Mouse (Mus musculus) spleen, adult 2 months (tissue): ENCODE results near the gene Adamtsl2. TPM values are rescaled to one million over a fixed set of nuclear protein-coding genes. Genes with fewer than 3 reads are reported as not detected.

ENCODE experiments used
- DNase-seq, 2 experiments: peaks; one replicate each; pipeline versions ENCODE4 v3.0.0 to v3.0.0-alpha.2; 2012 to 2021; ENCODE audit warnings: low spot score in 2 of 2, low read depth in 1 of 2
- H3K27ac ChIP-seq: fragments of 200-500 bp; 2 replicates; pipeline ENCODE4 v1.5.1; 2012; ENCODE audit warnings: low read length, inconsistent platforms; ENCODE audit not compliant: insufficient read depth
- H3K27me3 ChIP-seq: fragments of 200-500 bp; 2 replicates; pipeline ENCODE4 v1.6.1; 2012; ENCODE audit warnings: mild to moderate bottlenecking, moderate library complexity, low read length, inconsistent platforms; ENCODE audit not compliant: control insufficient read depth, insufficient read depth
- H3K36me3 ChIP-seq: fragments of 200-500 bp; 2 replicates; pipeline ENCODE4 v1.6.1; 2012; ENCODE audit warnings: mild to moderate bottlenecking, low read length, inconsistent platforms; ENCODE audit not compliant: control insufficient read depth, insufficient read depth
- H3K4me1 ChIP-seq: fragments of 200-500 bp; 2 replicates; pipeline ENCODE4 v1.6.1; 2011; ENCODE audit warnings: inconsistent platforms; ENCODE audit not compliant: control insufficient read depth, insufficient read depth, insufficient read length
- H3K4me3 ChIP-seq: fragments of 200-500 bp; 2 replicates; pipeline ENCODE4 v1.5.1; 2011; ENCODE audit warnings: mild to moderate bottlenecking, inconsistent platforms; ENCODE audit not compliant: insufficient read depth, insufficient read length; ENCODE audit errors: extremely low read depth
- CTCF ChIP-seq: fragments of 200-500 bp; IDR thresholded peaks from 2 replicates; pipeline ENCODE4 v1.5.1; 2011; ENCODE audit warnings: mild to moderate bottlenecking, inconsistent platforms; ENCODE audit not compliant: insufficient read depth, insufficient read length, insufficient replicate concordance; ENCODE audit errors: extremely low read depth
- POLR2A ChIP-seq: fragments of 200-500 bp; IDR thresholded peaks from 2 replicates; pipeline ENCODE4 v1.6.1; 2011; ENCODE audit warnings: low read depth, low read length, inconsistent platforms
- WGBS: fragments of 180-500 bp; shearing (Covaris S2); methylation state at CpG from one replicate; pipeline ENCODE4 v1.1.7; 2018; 5-methylcytosine and 5-hydroxymethylcytosine counted together
- polyA plus RNA-seq: library from polyadenylated mRNA; depleted of rRNA; stranded (reverse); fragments of >200 nt; gene quantifications from 2 replicates; pipeline ENCODE4 v1.2.3, GENCODE M21; 2012

Adamtsl2 gene
- polyA plus RNA-seq, 1 experiment: 45.1 TPM

DNA sequence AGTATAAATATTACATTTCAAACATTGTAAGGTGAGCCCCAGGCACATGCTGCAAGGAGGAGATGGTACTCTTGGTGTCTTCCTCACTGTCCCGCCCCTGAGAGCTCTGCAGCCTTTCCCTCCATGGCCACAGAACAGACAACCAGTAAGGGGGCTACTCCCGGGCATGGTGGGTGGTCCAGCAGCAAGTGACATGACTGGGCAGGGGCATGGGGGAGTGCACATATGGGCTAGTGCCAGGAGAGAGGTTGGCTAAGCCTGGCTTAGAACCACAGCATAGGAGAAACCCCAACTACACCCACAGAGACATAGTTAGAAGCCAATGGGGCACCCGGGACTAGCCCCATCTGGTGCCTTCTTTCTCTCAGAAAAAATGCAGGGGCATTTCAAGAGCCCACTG is 57.2 kb downstream of the Adamtsl2 start:
- no peaks in the 10 kb centered on the region for H3K27me3 ChIP-seq

DNA sequence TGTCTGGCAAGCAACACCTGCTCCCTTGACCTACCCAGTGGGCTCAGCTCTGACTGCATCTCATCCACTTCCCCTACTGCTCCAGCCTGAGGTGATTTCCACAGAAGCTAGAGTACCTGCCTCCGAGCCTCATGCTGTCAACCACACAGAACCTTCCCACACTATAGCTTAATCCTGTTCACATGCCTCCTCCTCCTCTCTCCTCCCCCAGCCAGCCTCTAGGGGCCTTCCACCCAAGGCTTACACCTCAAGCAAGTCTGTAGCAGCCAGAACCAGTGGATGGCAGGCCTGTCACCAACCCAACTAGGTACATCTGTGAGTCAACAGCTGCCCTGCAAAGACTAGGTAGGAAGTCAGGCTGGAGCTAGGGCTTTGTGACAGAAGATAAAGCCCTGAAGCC is 57.6 kb downstream of the Adamtsl2 start:
- Histone ChIP-seq H3K27me3 (no peaks in the 10 kb centered on the region), H3K27ac (no peak overlapping the region), H3K4me3 (no peak overlapping the region), H3K36me3 (no peaks in the 10 kb centered on the region), H3K4me1 (no peaks in the 10 kb centered on the region)
- WGBS: 75% methylated on average over 1 of the region's 1 CpGs
- TF ChIP-seq CTCF (no peak), POLR2A (no peak)
- DNase-seq: no peak

More for the DNA sequence above, 57.2 kb downstream of the Adamtsl2 start:
- no peak overlapping the region for H3K4me3 ChIP-seq
- no peaks in the 10 kb centered on the region for H3K36me3 ChIP-seq
- WGBS: 71% methylated on average over 3 of the region's 3 CpGs
- DNase-seq: no peak
- H3K4me1 ChIP-seq: no peaks in the 10 kb centered on the region
- no peak overlapping the region for H3K27ac ChIP-seq
- TF ChIP-seq POLR2A (no peak), CTCF (no peak)

DNA sequence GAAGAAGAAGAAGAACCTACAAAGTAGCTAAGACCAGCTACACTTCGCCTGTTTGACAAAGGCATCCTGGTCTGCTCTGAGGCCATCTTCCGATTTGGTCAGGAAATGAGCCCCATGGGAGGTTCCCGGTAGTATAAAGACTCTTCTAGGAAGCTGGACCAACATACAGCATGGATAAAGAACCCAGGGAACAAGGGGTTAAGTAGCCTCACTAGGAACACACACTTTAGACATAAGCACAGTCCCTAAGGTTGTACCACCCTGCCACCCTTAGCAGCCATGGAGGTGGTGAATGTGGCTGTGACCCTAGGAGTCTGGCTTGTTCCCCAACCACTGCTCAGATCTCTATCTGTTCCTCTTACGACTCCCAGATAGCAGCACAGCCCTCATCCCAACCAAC is 59.2 kb downstream of the Adamtsl2 start:
- WGBS: 52% methylated on average over 4 of the region's 4 CpGs
- no peaks in the 10 kb centered on the region for H3K36me3 ChIP-seq
- TF ChIP-seq POLR2A (no peak), CTCF (no peak)
- H3K4me1 ChIP-seq: peaks cover 4% of the 10 kb centered on the region; the same call in 1 of the 2 replicates
- DNase-seq: no peak
- no peak overlapping the region for H3K4me3 ChIP-seq
- H3K27me3 ChIP-seq: peaks cover 4% of the 10 kb centered on the region; the same call in 1 of the 2 replicates
- no peak overlapping the region for H3K27ac ChIP-seq

GRCm38 (mm10) chr2:27141950-27142693 is 62.9 kb downstream of the Adamtsl2 start, which contains the start of gene Fam163b:
TSS of gene Fam163b (minus strand) at chr2:27142491.
- no peak within 1 kb of the TSS for H3K27ac ChIP-seq
- 4% methylated on average over 62 of the region's 62 CpGs for WGBS
- peaks cover 4% of the 10 kb centered on the region; the same call in 1 of the 2 replicates for H3K4me1 ChIP-seq
- DNase-seq: no peak
- TF ChIP-seq CTCF (no peak), POLR2A (no peak)
- peaks cover 4% of the 10 kb centered on the region; the same call in 1 of the 2 replicates for H3K27me3 ChIP-seq
- no peak within 1 kb of the TSS for H3K4me3 ChIP-seq
- no peaks in the 10 kb centered on the region for H3K36me3 ChIP-seq

- Histone ChIP-seq H3K4me3 (no peak overlapping the region), H3K27ac (no peak overlapping the region), H3K4me1 (peaks cover 4% of the 10 kb centered on the region; the same call in 1 of the 2 replicates), H3K36me3 (no peaks in the 10 kb centered on the region), H3K27me3 (peaks cover 4% of the 10 kb centered on the region; the same call in 1 of the 2 replicates)
- WGBS: 75% methylated on average over 2 of the region's 2 CpGs
- no peak for DNase-seq
- no peak for TF ChIP-seq CTCF
- no peak for TF ChIP-seq POLR2A
These were observed 65.8 kb downstream of the Adamtsl2 start for GRCm38 (mm10) chr2:27144957-27145356.

- peaks cover 4% of the 10 kb centered on the region; the same call in 1 of the 2 replicates for H3K27me3 ChIP-seq
- WGBS: 63% methylated on average over 6 of the region's 6 CpGs
- H3K36me3 ChIP-seq: no peaks in the 10 kb centered on the region
- TF ChIP-seq CTCF: no peak
- no peak for TF ChIP-seq POLR2A
- DNase-seq: no peak
- H3K27ac ChIP-seq: no peak overlapping the region
- H3K4me1 ChIP-seq: peaks cover 4% of the 10 kb centered on the region; the same call in 1 of the 2 replicates
- H3K4me3 ChIP-seq: no peak overlapping the region
These were observed 67.7 kb downstream of the Adamtsl2 start for GRCm38 (mm10) chr2:27146840-27147239.

DNA sequence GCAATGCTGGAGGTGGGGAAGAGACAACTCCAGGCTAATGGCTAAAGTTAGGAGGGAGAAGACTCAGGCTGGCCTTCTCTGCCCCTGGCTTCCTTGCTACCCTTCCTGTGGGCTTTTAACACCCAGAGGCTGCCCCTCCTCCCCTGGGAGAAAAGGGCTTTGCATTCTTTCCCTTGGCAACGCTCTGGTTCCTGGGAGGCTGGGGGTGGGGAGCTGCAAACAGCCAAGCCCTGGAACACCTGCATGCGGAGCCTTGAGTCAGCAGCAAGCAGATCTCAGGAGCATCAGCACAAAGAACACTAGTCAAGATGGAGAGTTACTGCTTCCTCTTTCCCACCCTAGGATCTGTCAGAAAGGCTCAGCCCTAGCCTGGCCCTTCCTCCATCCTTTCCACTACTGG is 70.3 kb downstream of the Adamtsl2 start:
- WGBS: 15% methylated on average over 2 of the region's 2 CpGs
- no peak for DNase-seq
- Histone ChIP-seq H3K36me3 (no peaks in the 10 kb centered on the region), H3K27ac (no peak overlapping the region), H3K27me3 (no peaks in the 10 kb centered on the region), H3K4me3 (no peak overlapping the region), H3K4me1 (no peaks in the 10 kb centered on the region)
- TF ChIP-seq CTCF (no peak), POLR2A (no peak)
